Mouse (Mus musculus): ENCODE data around the gene Cacna2d2. TPM values are rescaled to one million over a fixed set of nuclear protein-coding genes. Genes with fewer than 3 reads are reported as not detected.

Gene Cacna2d2
- polyA plus RNA-seq, 1 experiment from 2014 or later, result 0.64 TPM

DNA sequence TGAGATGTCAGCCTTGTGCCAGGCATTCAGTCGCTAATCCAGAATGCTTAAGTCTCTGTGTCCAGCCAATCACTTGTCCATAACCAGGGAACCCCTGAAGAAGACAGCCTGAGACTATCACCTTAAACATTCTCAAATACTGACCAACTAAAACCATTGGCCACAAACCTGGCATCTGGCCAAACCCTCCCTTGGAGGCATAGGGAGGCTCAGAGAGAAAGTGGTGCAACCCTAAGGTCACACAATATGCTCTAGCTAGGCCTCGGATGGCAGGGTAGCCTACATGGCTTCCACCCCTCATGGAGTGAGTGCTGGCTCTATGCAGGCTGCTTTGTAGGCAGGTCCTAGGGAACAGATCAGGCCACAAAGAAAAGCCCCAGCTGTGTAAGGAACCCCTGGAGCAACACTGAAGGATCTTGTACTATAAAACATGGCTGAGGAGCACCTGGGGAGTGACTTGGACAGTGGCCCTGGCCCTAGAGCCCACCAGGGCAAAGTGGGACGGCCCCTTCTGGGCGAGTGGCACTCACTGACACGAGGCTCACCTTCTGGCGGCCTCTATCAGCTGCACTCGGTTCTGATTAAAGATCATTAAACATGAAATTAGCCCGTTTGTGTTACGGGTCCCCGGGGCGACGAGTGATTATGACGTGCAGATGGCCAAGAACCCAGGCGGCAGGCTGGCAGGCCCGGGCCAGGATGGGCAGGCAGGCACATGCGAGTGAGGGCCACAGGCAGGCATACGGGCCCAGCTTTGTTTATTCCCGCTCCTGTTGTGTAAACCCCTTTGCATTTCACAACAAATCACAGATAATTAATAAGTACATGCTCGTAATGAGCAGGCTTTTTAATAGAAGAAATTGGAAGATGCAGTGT lies 105.5 kb downstream of the Cacna2d2 start:
- H3K27ac ChIP-seq, result no peak overlapping the region
- H3K4me1 ChIP-seq (replicated peaks; ENCODE audit: insufficient read depth, low read length), result peaks cover 6% of the 10 kb centered on the region
- H3K36me3 ChIP-seq (ENCODE audit: insufficient read depth, low read length), result no peaks in the 10 kb centered on the region
- TF ChIP-seq CTCF (IDR thresholded peaks at IDR 0.05; ENCODE audit: low read depth), result no peak
- no peaks in the 10 kb centered on the region for H3K9me3 ChIP-seq (replicated peaks; ENCODE audit: low read length)
- ATAC-seq (replicated peaks; ENCODE audit: low FRiP score, low read depth) (no peak), DNase-seq (ENCODE audit: low spot score) (no peak)
- H3K4me3 ChIP-seq (replicated peaks; ENCODE audit: low read depth, low read length), result no peak overlapping the region
- H3K9ac ChIP-seq (ENCODE audit: low read depth, low read length), result no peak overlapping the region
- no peaks in the 10 kb centered on the region for H3K27me3 ChIP-seq (ENCODE audit: insufficient read depth, low read length)
- WGBS, result 77% methylated on average over 19 of the region's 19 CpGs
- H3K4me2 ChIP-seq (ENCODE audit: low read length), result no peak overlapping the region

DNA sequence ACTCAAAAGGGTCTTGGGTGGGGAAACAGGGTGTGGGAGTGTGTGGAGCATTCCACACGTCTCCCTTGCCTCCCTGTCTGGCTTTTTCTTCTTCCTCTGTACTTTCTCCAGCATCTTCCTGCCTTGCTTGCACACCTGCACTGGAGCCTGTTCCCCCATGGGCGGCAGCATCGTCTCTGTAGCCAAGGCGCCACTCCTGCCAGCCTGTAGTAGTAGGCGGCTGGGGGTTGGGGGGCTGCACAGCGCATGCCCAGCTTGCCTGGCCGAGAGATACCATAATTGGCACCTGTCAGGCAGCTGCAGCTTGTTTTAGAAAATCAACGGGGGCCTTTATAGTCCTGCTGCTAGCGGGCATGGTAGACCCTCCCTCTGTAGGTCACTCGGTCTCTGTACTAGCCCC lies 108.9 kb downstream of the Cacna2d2 start:
- no peak overlapping the region for H3K4me2 ChIP-seq (ENCODE audit: low read length)
- no peak overlapping the region for H3K9ac ChIP-seq (ENCODE audit: low read depth, low read length)
- no peaks in the 10 kb centered on the region for H3K36me3 ChIP-seq (ENCODE audit: insufficient read depth, low read length)
- ATAC-seq (replicated peaks; ENCODE audit: low FRiP score, low read depth), result no peak
- TF ChIP-seq CTCF (IDR thresholded peaks at IDR 0.05; ENCODE audit: low read depth), result peak; percentile 2; the same call in 1 of the 2 replicates
- H3K27ac ChIP-seq, result no peak overlapping the region
- WGBS, result 39% methylated on average over 10 of the region's 10 CpGs
- no peak overlapping the region for H3K4me3 ChIP-seq (replicated peaks; ENCODE audit: low read depth, low read length)
- no peaks in the 10 kb centered on the region for H3K9me3 ChIP-seq (replicated peaks; ENCODE audit: low read length)
- no peaks in the 10 kb centered on the region for H3K27me3 ChIP-seq (ENCODE audit: insufficient read depth, low read length)
- peaks cover 13% of the 10 kb centered on the region for H3K4me1 ChIP-seq (replicated peaks; ENCODE audit: insufficient read depth, low read length)
- no peak for DNase-seq (ENCODE audit: low spot score)

DNA sequence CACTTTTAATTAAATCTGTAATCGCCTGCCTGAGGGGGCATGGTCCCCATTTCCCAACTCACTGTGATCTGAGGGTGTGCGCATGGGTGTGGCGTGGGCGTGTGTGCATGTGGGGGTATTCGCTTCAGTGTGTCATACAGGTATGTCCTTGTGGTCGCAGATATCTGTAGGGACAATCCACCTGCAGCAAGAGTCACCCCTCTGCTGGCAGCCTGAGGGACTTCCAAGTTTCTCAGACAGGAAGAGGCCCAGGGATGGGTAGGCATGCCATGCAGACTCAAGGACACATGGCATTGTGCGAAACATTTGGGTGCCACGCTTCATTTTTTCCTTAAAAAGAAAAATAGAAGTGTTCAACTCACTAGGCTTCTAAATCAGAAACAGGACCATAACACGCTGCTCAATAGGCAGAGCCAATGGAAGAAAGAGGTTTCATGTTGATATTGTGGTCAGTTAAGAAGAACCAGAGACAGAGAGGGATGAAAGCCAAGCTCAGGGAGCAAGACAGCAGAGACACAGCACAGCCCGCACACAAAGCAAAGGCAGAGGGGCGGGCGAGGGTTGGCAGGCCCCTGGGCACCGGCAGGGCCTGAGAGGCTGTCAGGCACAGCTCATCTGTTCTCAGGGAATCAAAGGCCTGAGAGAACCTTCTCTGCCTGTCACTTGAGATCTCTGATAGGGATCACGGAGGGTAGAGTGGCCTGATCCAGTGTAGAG lies 111.1 kb downstream of the Cacna2d2 start:
- no peak for ATAC-seq (replicated peaks; ENCODE audit: low FRiP score, low read depth)
- 69% methylated on average over 14 of the region's 14 CpGs for WGBS

DNA sequence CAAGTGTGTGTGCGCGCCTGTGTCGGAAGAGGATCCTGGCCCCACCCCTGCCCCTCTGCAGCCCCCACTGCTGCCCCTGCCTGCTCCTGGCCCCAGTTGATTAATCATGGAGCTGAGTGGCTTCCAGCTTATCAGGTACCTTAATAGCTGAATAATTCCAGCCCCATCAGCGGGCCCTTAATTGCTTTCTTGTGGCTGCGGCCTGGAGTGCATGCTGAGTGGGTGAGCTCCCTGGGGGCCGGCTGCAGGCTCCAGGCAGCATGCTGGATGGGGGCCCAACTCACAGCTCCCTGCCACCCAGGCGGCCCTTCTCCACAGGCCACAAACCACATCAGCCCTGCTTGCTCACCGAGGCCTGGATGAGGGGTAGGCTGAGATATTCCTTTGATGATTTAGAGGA lies 112.0 kb downstream of the Cacna2d2 start:
- Histone ChIP-seq H3K4me3 (replicated peaks; ENCODE audit: low read depth, low read length) (no peak overlapping the region), H3K36me3 (ENCODE audit: insufficient read depth, low read length) (no peaks in the 10 kb centered on the region), H3K4me1 (replicated peaks; ENCODE audit: insufficient read depth, low read length) (peaks cover 13% of the 10 kb centered on the region), H3K9me3 (replicated peaks; ENCODE audit: low read length) (no peaks in the 10 kb centered on the region), H3K9ac (ENCODE audit: low read depth, low read length) (no peak overlapping the region), H3K4me2 (ENCODE audit: low read length) (no peak overlapping the region), H3K27ac (no peak overlapping the region), H3K27me3 (ENCODE audit: insufficient read depth, low read length) (no peaks in the 10 kb centered on the region)
- TF ChIP-seq CTCF (IDR thresholded peaks at IDR 0.05; ENCODE audit: low read depth), result no peak
- 50% methylated on average over 8 of the region's 8 CpGs for WGBS
- ATAC-seq (replicated peaks; ENCODE audit: low FRiP score, low read depth) (no peak), DNase-seq (ENCODE audit: low spot score) (no peak)

More for the DNA sequence above, 111.1 kb downstream of the Cacna2d2 start:
- no peak overlapping the region for H3K4me2 ChIP-seq (ENCODE audit: low read length)
- no peaks in the 10 kb centered on the region for H3K9me3 ChIP-seq (replicated peaks; ENCODE audit: low read length)
- H3K9ac ChIP-seq (ENCODE audit: low read depth, low read length), result no peak overlapping the region
- no peaks in the 10 kb centered on the region for H3K36me3 ChIP-seq (ENCODE audit: insufficient read depth, low read length)
- DNase-seq (ENCODE audit: low spot score), result no peak
- no peak overlapping the region for H3K4me3 ChIP-seq (replicated peaks; ENCODE audit: low read depth, low read length)
- no peaks in the 10 kb centered on the region for H3K27me3 ChIP-seq (ENCODE audit: insufficient read depth, low read length)
- no peak overlapping the region for H3K27ac ChIP-seq
- TF ChIP-seq CTCF (IDR thresholded peaks at IDR 0.05; ENCODE audit: low read depth), result peak; percentile 28; the same call in 1 of the 2 replicates
- H3K4me1 ChIP-seq (replicated peaks; ENCODE audit: insufficient read depth, low read length), result peaks cover 13% of the 10 kb centered on the region

DNA sequence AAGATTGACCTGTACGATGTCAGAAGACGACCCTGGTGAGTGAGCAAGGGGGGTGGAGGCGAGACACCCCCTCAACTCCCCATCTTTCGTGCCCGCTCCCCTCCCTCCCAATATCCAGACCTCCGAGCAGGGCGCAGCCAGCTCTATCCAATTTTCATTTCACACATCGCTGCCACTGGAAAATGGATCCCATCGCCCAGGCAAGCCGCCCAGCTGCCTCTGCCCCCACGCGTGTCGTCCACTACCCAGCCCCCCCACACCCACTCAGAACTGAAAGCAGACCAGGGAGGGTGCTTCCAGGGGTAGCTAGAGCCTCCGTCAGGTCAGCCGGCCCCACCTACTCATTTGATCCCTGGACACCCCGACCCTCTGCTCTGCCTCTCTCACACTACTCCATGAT lies 112.9 kb downstream of the Cacna2d2 start:
- H3K27me3 ChIP-seq (ENCODE audit: insufficient read depth, low read length), result no peaks in the 10 kb centered on the region
- no peaks in the 10 kb centered on the region for H3K9me3 ChIP-seq (replicated peaks; ENCODE audit: low read length)
- WGBS, result 45% methylated on average over 16 of the region's 16 CpGs
- H3K4me2 ChIP-seq (ENCODE audit: low read length), result peak overlapping the region; percentile 15; the same call in 1 of the 2 replicates
- peaks cover 13% of the 10 kb centered on the region for H3K4me1 ChIP-seq (replicated peaks; ENCODE audit: insufficient read depth, low read length)
- 0 out of 2 replicates have a peak, but pooled peaks have one; percentile 9 for ATAC-seq (replicated peaks; ENCODE audit: low FRiP score, low read depth)
- H3K27ac ChIP-seq, result no peak overlapping the region
- TF ChIP-seq CTCF (IDR thresholded peaks at IDR 0.05; ENCODE audit: low read depth), result no peak
- H3K9ac ChIP-seq (ENCODE audit: low read depth, low read length), result no peak overlapping the region
- no peaks in the 10 kb centered on the region for H3K36me3 ChIP-seq (ENCODE audit: insufficient read depth, low read length)
- no peak for DNase-seq (ENCODE audit: low spot score)
- H3K4me3 ChIP-seq (replicated peaks; ENCODE audit: low read depth, low read length), result no peak overlapping the region

DNA sequence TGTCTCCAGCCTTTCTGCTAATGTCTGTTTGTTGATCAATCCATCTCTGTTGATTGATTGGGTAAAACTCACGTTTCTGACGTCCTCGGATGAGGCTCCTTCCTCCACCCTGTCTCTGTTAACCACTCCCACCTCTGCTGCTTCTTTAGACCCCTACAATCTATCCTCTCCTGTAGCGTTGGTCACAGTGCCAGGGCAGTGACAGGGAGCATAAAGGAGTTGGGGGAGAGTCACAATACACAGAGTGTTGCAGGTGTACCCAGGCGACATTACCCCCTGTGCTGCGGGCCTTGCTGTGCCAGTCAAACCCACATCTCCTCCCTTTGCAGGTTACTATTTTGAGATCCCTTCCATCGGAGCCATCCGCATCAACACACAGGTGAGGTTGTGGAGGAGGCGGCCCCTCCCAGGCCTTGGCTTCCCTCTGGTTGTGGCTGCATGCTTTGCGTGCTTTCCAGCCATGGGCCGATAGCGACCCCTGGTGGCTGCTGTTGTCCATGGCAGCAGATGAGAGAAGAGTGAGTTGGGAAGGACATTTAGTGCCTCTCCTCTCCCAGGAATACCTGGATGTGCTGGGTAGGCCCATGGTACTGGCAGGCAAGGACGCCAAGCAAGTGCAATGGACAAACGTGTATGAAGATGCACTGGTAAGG lies 115.0 kb downstream of the Cacna2d2 start:
- Histone ChIP-seq H3K9ac (ENCODE audit: low read depth, low read length) (no peak overlapping the region), H3K27me3 (ENCODE audit: insufficient read depth, low read length) (no peaks in the 10 kb centered on the region), H3K4me3 (replicated peaks; ENCODE audit: low read depth, low read length) (no peak overlapping the region), H3K36me3 (ENCODE audit: insufficient read depth, low read length) (no peaks in the 10 kb centered on the region), H3K4me1 (replicated peaks; ENCODE audit: insufficient read depth, low read length) (0 out of 2 replicates have a peak, but pooled peaks cover 7% of the 10 kb centered on the region), H3K9me3 (replicated peaks; ENCODE audit: low read length) (no peaks in the 10 kb centered on the region), H3K27ac (no peak overlapping the region), H3K4me2 (ENCODE audit: low read length) (no peak overlapping the region)
- DNase-seq (ENCODE audit: low spot score), result peak; percentile 81
- 25% methylated on average over 14 of the region's 14 CpGs for WGBS
- peak; percentile 100 for TF ChIP-seq CTCF (IDR thresholded peaks at IDR 0.05; ENCODE audit: low read depth)
- ATAC-seq (replicated peaks; ENCODE audit: low FRiP score, low read depth), result 0 out of 2 replicates have a peak, but pooled peaks have one; percentile 30

All from kidney, postnatal 0 days (tissue).